Mouse (Mus musculus) stomach, postnatal 0 days (tissue): Measurements from ENCODE around the gene Grin2c. TPM values are rescaled to one million over a fixed set of nuclear protein-coding genes. Genes with fewer than 3 reads are reported as not detected.

Experiments used
- ATAC-seq: fragments of 200-750 bp; cut with Nextera tagmentation; 2 replicates; pipeline ENCODE4 v1.8.0; 2017; ENCODE audit not compliant: low FRiP score, low TSS enrichment
- DNase-seq: peaks from one replicate; pipeline ENCODE4 v3.0.0-alpha.2; 2016; ENCODE audit warnings: low spot score
- H3K27ac ChIP-seq: fragments of 300-500 bp; sonication (generic); replicated peaks from 2 replicates; pipeline ENCODE4 v1.5.1; 2014; ENCODE audit warnings: mild to moderate bottlenecking, control low read depth
- H3K27me3 ChIP-seq: fragments of 300-500 bp; sonication (generic); 2 replicates; pipeline ENCODE4 v1.6.1; 2014; ENCODE audit warnings: low read length; ENCODE audit not compliant: control insufficient read depth, insufficient read depth
- H3K36me3 ChIP-seq: fragments of 300-500 bp; sonication (generic); 2 replicates; pipeline ENCODE4 v1.6.1; 2014; ENCODE audit warnings: low read length, mixed read lengths; ENCODE audit not compliant: control insufficient read depth, insufficient read depth
- H3K4me1 ChIP-seq: fragments of 300-500 bp; sonication (generic); replicated peaks from 2 replicates; pipeline ENCODE4 v1.6.1; 2014; ENCODE audit warnings: antibody characterized with exemption; ENCODE audit not compliant: control insufficient read depth, insufficient read depth
- H3K4me2 ChIP-seq: fragments of 300-500 bp; sonication (generic); replicated peaks from 2 replicates; pipeline ENCODE4 v1.6.1; 2014; ENCODE audit warnings: low read depth, mild to moderate bottlenecking, control low read depth, moderate library complexity
- H3K4me3 ChIP-seq: fragments of 300-500 bp; sonication (generic); 2 replicates; pipeline ENCODE4 v1.5.1; 2014; ENCODE audit warnings: low read depth, low read length, control low read depth
- H3K9ac ChIP-seq: fragments of 300-500 bp; sonication (generic); 2 replicates; pipeline ENCODE4 v1.6.1; 2014; ENCODE audit warnings: mild to moderate bottlenecking, low read length, control low read depth, mixed read lengths
- H3K9me3 ChIP-seq: fragments of 300-500 bp; sonication (generic); 2 replicates; pipeline ENCODE4 v1.6.1; 2016; ENCODE audit warnings: low read length; ENCODE audit not compliant: control insufficient read depth
- CTCF ChIP-seq: IDR thresholded peaks from 2 replicates; pipeline ENCODE4 v1.5.1; 2016; ENCODE audit warnings: antibody characterized with exemption, low read depth, mild to moderate bottlenecking, moderate library complexity
- EP300 ChIP-seq: optimal IDR thresholded peaks from 2 replicates; pipeline ENCODE3; 2016; ENCODE audit warnings: antibody characterized with exemption
- WGBS: fragments of 180-500 bp; shearing (Covaris S2); extraction: QIAGEN DNeasy Blood & Tissue Kit; methylation state at CpG from one replicate; pipeline ENCODE4 v1.1.7; 2014; 5-methylcytosine and 5-hydroxymethylcytosine counted together
- polyA plus RNA-seq: library from polyadenylated mRNA; unstranded; fragments of >200 nt; fragmentation: Nextera tagmentation; extraction: Ambion mirVana; gene quantifications from 2 replicates; pipeline ENCODE4 v1.2.1, GENCODE M21; 2015

Grin2c gene
- polyA plus RNA-seq, 1 experiment from 2014 or later, result not detected

GRCm38 (mm10) chr11:115247240-115247639 lies 19.8 kb downstream of the Grin2c start:
- Histone ChIP-seq H3K9ac (no peak overlapping the region), H3K27me3 (peaks cover 14% of the 10 kb centered on the region; the same call in 1 of the 2 replicates), H3K27ac (no peak overlapping the region), H3K36me3 (peaks cover 3% of the 10 kb centered on the region; the same call in 1 of the 2 replicates), H3K4me3 (no peak overlapping the region), H3K4me2 (no peak overlapping the region), H3K9me3 (no peaks in the 10 kb centered on the region), H3K4me1 (no peaks in the 10 kb centered on the region)
- DNase-seq (no peak), ATAC-seq (no peak)
- WGBS, result 23% methylated on average over 3 of the region's 3 CpGs
- TF ChIP-seq EP300 (no peak), CTCF (no peak)

GRCm38 (mm10) chr11:115246386-115246785 lies 20.7 kb downstream of the Grin2c start:
- 73% methylated on average over 8 of the region's 8 CpGs for WGBS
- Histone ChIP-seq H3K4me1 (no peaks in the 10 kb centered on the region), H3K9me3 (no peaks in the 10 kb centered on the region), H3K27me3 (peaks cover 14% of the 10 kb centered on the region; the same call in 1 of the 2 replicates), H3K4me2 (no peak overlapping the region), H3K4me3 (no peak overlapping the region), H3K36me3 (peaks cover 3% of the 10 kb centered on the region; the same call in 1 of the 2 replicates), H3K27ac (no peak overlapping the region), H3K9ac (no peak overlapping the region)
- TF ChIP-seq EP300 (no peak), CTCF (no peak)
- no peak for DNase-seq
- no peak for ATAC-seq

GRCm38 (mm10) chr11:115244840-115245239 lies 22.2 kb downstream of the Grin2c start:
- no peak for DNase-seq
- WGBS, result 88% methylated on average over 8 of the region's 8 CpGs

GRCm38 (mm10) chr11:115243783-115244182 lies 23.3 kb downstream of the Grin2c start:
- no peak for DNase-seq

More at GRCm38 (mm10) chr11:115244840-115245239, 22.2 kb downstream of the Grin2c start:
- Histone ChIP-seq H3K27ac (no peak overlapping the region), H3K4me3 (no peak overlapping the region), H3K27me3 (peaks cover 3% of the 10 kb centered on the region; the same call in 1 of the 2 replicates), H3K9me3 (no peaks in the 10 kb centered on the region), H3K9ac (no peak overlapping the region), H3K4me1 (no peaks in the 10 kb centered on the region), H3K4me2 (no peak overlapping the region), H3K36me3 (peaks cover 3% of the 10 kb centered on the region; the same call in 1 of the 2 replicates)
- no peak for ATAC-seq
- TF ChIP-seq CTCF, result no peak
- TF ChIP-seq EP300, result no peak

GRCm38 (mm10) chr11:115242746-115243145 lies 24.3 kb downstream of the Grin2c start:
- H3K27ac ChIP-seq, result no peak overlapping the region
- no peak overlapping the region for H3K4me2 ChIP-seq
- 74% methylated on average over 3 of the region's 3 CpGs for WGBS
- TF ChIP-seq CTCF, result no peak
- no peak for TF ChIP-seq EP300
- ATAC-seq (no peak), DNase-seq (no peak)
- H3K9ac ChIP-seq, result no peak overlapping the region
- H3K9me3 ChIP-seq, result no peaks in the 10 kb centered on the region
- H3K4me3 ChIP-seq, result no peak overlapping the region
- no peaks in the 10 kb centered on the region for H3K4me1 ChIP-seq
- peaks cover 3% of the 10 kb centered on the region; the same call in 1 of the 2 replicates for H3K36me3 ChIP-seq
- no peaks in the 10 kb centered on the region for H3K27me3 ChIP-seq

More at GRCm38 (mm10) chr11:115243783-115244182, 23.3 kb downstream of the Grin2c start:
- no peak for TF ChIP-seq CTCF
- no peak for TF ChIP-seq EP300
- Histone ChIP-seq H3K4me1 (no peaks in the 10 kb centered on the region), H3K9ac (no peak overlapping the region), H3K27me3 (no peaks in the 10 kb centered on the region; the same call in 1 of the 2 replicates), H3K27ac (no peak overlapping the region), H3K36me3 (peaks cover 3% of the 10 kb centered on the region; the same call in 1 of the 2 replicates), H3K9me3 (no peaks in the 10 kb centered on the region), H3K4me2 (no peak overlapping the region), H3K4me3 (no peak overlapping the region)
- 89% methylated on average over 12 of the region's 12 CpGs for WGBS
- ATAC-seq, result no peak

GRCm38 (mm10) chr11:115241402-115241801 lies 25.6 kb downstream of the Grin2c start:
- no peak overlapping the region for H3K4me3 ChIP-seq
- no peak overlapping the region for H3K4me2 ChIP-seq
- no peak overlapping the region for H3K9ac ChIP-seq
- no peaks in the 10 kb centered on the region for H3K27me3 ChIP-seq
- WGBS, result 81% methylated on average over 11 of the region's 11 CpGs
- H3K9me3 ChIP-seq, result no peaks in the 10 kb centered on the region
- H3K27ac ChIP-seq, result no peak overlapping the region
- DNase-seq (no peak), ATAC-seq (no peak)
- H3K4me1 ChIP-seq, result no peaks in the 10 kb centered on the region
- no peak for TF ChIP-seq EP300
- TF ChIP-seq CTCF, result no peak
- peaks cover 3% of the 10 kb centered on the region; the same call in 1 of the 2 replicates for H3K36me3 ChIP-seq
